Mouse (Mus musculus): ENCODE measurements at regions not wholly inside any gene's neighbourhood (a gene's known extent, or its start where the extent isn't known, plus 50 kb on each side); places are given as distances from the start of the nearest gene placed in this dataset.

DNA sequence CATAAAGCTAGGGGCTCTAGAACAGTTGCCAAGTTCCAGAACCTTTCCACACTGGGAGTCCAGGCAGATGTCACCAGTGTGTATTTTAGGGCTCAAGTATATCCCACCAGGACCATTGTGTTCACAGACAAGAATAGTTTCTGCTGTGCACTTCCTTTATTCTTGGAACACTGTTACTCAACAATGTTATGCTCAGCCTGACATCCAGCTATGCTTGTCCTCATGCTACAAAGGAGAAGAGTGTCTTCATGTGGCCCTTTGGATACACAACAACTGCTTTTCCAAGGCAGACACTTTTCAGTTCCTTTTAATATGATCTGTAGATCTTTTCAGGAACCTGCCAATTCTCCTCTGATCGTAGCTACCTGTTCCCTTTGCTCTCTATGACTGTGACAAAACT is 270.4 kb upstream of the Dab2 start:
- DNase-seq (ENCODE audit: low spot score in 2 of 2): no peak

DNA sequence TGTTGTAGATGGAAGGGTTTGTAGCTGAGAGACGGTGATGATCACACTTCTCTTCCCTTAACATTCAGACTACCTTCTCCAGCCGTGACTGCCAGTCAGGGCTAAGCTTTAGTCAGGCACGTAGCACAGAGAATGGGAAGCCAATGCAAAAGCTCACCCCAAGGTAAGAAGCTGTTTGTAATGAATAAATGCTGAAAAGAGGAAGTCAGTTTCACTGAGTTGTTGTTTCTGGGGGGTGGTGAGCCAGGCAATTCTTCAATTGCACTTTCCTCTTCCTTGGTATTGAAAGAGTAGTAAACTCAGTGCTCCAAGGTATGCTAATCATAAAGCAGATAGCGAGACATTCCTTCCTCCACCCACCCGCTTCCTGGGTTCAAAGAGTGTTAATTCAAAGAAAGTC is 269.2 kb upstream of the Dab2 start:
- DNase-seq (ENCODE audit: low spot score in 2 of 2): no peak

- DNase-seq (ENCODE audit: low spot score in 2 of 2): no peak
Measured at GRCm38 (mm10) chr15:6034156-6034555, 265.4 kb upstream of the Dab2 start.

GRCm38 (mm10) chr15:6044511-6045256 is 254.9 kb upstream of the Dab2 start:
- DNase-seq (ENCODE audit: low spot score in 2 of 2): peak in 1 of 2 experiments; percentile 20

GRCm38 (mm10) chr15:6055703-6056102 is 243.9 kb upstream of the Dab2 start:
- DNase-seq (ENCODE audit: low spot score in 2 of 2): no peak

GRCm38 (mm10) chr15:6056887-6057626 is 242.5 kb upstream of the Dab2 start:
- no peak for DNase-seq (ENCODE audit: low spot score in 2 of 2)

- DNase-seq (ENCODE audit: low spot score in 2 of 2): no peak
Measured at GRCm38 (mm10) chr15:6059361-6059760, 240.2 kb upstream of the Dab2 start.

DNA sequence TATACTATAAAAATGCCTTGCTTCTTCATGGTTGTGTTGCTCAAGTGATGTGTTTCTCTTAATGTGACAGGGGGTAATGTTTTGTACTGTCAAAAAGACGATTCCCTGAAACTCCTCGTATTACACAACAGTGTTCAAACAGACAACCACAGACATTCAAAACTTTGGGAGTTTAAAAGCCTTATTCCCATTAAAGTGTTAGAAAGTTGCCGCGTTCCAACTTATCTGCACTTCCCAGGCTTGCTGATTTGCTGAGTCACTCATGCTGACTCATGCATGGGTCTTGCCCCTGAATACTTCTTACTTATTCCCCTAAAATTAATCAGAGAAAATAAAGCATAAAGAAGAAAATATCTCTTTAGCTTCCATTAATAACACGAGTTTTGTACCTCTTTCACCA is 239.8 kb upstream of the Dab2 start:
- no peak for DNase-seq (ENCODE audit: low spot score in 2 of 2)

DNA sequence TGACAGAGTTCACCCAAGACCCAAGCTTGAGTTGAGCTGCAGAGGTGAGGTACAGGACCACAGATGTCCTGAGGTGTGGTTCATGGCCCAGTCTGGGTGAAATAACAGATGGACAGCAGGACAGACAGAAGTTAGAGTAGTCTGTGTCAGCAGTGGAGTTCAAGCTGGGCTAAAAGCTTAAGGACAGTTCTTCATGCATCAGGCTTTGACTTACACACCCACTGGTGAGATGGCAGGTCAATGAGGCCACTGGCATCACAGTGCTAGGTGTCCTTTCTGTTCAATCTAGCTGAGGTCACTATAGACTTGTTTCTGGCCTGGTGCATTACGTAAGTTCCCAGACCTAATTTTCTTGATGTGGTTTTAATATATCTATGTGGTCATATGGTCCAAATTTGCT is 238.9 kb upstream of the Dab2 start:
- no peak for DNase-seq (ENCODE audit: low spot score in 2 of 2)

DNA sequence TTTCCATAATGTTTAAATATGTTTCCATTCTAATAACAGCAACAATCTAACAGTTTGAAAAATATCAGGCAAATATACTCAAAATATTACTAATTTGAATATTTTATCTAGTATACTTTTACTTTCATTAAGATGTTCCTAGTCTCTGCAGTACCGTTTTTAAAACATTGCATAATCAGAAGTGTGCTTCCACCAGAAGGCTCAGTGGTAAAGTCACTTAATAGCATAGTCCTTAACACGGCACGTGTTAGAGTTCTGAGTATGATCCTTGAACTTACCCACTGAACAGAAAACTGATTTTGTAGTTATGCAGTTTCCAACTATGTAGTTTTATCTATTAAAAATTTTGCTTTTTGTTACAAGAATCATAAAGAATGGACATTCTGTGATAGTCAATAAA is 234.5 kb upstream of the Dab2 start:
- no peak for DNase-seq (ENCODE audit: low spot score in 2 of 2)

- DNase-seq (ENCODE audit: low spot score in 2 of 2): no peak
Measured at GRCm38 (mm10) chr15:6067380-6067779, 232.2 kb upstream of the Dab2 start.

DNA sequence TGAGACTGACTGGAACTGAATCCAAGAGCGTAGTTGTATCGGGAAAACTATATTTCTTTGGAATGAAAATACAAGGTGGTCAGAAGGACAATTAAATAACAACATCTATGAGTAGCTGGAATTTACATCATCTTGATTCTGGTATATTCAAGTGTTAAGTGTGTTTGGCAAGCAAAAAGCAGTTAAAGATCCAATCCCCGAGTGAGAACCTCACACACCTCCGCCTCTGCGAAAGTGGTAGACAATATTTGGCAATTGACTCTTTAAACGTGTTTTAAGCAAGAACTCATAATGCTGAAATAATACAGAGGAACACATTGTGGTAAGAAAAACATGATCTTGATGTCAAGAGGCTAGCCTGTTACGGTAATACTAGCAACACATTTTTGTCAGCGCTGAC is 231.2 kb upstream of the Dab2 start:
- no peak for DNase-seq (ENCODE audit: low spot score in 2 of 2)

- DNase-seq (ENCODE audit: low spot score in 2 of 2): no peak
Measured at GRCm38 (mm10) chr15:6071873-6072272, 227.7 kb upstream of the Dab2 start.

DNA sequence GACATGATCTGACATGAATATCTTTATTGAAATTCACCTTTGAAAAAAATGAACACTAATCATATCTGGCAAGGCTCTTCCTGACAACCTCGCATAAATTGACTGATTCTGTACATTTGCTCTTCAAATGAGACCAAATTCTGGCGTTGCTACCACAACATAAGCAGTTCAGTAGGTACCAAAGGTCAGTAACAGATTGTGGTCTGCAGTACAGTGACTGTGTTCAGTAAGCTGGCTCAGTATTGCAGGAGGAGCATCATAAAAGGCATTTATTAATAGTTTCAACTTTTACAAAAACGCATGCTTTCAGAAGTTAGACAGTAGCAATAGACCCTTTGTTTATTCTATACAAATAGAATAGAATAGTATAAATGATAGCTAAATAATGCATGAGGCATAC is 226.7 kb upstream of the Dab2 start:
- no peak for DNase-seq (ENCODE audit: low spot score in 2 of 2)

DNA sequence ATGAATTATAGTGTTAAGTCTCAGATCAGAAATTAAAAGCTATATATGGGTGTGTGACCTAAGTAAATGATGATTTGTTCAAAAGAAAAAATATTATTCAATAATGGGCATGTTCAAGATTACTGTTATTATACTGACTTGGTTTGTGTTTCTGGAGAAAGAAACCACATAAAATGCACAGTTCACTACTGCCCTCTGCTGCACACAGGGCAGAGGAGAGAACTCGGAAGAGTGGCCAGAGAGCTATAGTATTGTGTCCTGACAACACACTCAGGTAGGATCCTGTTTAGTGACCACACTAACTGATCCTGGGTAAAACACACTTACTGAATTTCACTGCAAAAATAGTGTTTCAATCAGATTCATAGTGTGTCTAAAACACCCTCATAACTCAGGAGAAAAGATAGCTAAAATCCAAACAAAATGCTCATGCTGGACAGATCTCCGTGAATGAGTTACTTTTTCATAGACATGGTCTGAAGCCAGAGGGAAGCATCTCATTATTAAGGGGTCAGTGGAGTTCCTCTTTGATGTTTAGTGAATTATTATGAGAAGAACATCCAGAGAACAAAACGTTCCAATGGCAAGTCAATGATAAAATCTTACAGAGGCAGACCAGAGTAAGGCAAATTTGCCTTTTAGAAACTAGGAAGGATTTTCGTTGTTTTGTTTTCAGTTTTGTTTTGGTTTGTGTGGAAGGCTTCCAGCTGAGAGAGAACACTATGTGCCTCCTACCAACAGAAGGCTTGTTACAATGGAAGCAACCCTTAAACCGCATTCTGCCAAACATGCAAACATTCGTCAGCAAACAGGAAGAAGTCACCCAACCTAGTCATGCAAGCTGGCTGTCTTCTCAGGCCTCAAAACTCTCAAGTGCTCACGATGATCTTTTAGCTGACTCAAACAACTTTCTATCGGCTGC is 218.6 kb upstream of the Dab2 start:
- DNase-seq (ENCODE audit: low spot score in 2 of 2): peak; percentile 28 to 46

- no peak for DNase-seq (ENCODE audit: low spot score in 2 of 2)
Measured at GRCm38 (mm10) chr15:6087208-6087607, 212.4 kb upstream of the Dab2 start.

GRCm38 (mm10) chr15:6088498-6088897 is 211.1 kb upstream of the Dab2 start:
- no peak for DNase-seq (ENCODE audit: low spot score in 2 of 2)

- DNase-seq (ENCODE audit: low spot score in 2 of 2): no peak
Measured at GRCm38 (mm10) chr15:6129697-6130096, 169.9 kb upstream of the Dab2 start.

DNA sequence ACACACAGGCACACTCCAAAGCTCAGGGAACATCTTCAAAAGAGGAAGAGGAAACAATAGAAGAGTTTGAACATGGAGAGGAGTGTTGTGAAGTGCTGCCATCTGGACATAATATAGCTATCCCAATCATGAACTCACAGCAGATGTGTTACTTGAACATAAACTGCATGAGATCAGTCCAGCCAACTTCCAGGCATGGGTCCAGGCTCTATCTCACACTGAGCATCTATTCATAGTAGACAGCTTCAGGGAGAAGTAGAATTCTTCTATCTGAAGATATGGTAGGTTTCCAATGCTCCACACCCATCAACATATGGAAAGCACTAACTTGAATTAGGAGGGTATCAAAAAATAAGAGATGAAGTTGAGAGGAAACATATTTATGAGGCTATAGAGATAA is 167.4 kb upstream of the Dab2 start:
- DNase-seq (ENCODE audit: low spot score in 2 of 2): no peak

DNA sequence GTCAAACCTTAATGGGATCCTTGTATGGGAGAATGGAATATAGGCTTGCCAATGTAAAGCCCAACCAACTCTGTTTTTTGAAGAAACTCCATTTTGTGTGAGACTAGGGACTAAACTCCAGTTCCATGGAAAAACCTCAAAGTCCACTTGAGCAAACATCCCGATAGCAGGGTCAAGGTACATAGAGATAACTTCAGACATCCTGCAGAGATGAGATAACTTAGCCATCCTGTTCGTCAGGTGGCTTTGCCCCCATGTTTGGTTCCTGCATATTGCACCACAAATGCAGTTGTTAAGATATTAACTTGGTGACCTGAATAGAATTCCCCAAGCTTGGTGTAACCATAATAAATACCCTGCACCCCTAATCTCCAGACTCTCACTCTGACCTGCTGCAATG is 154.5 kb upstream of the Dab2 start:
- no peak for DNase-seq (ENCODE audit: low spot score in 2 of 2)

GRCm38 (mm10) chr15:6154706-6155105 is 144.9 kb upstream of the Dab2 start:
- DNase-seq (ENCODE audit: low spot score in 2 of 2): no peak

GRCm38 (mm10) chr15:6180261-6180660 is 119.3 kb upstream of the Dab2 start:
- no peak for DNase-seq (ENCODE audit: low spot score in 2 of 2)

Measured in urinary bladder, adult 18-20 months (tissue).